Mouse (Mus musculus): ENCODE data around the gene Twf2. TPM values are rescaled to one million over a fixed set of nuclear protein-coding genes. Genes with fewer than 3 reads are reported as not detected.
"Not testable (repeated sequence)": the region's sequence is repeated elsewhere in the genome, so short reads cannot be mapped to it uniquely, and the experiment has no call there.

Gene Twf2
- polyA plus RNA-seq, 1 experiment from 2014 or later = 71.3 TPM

GRCm38 (mm10) chr9:106169006-106169405, 33.9 kb upstream of the Twf2 start:
- H3K4me1 ChIP-seq (replicated peaks) = peaks cover 31% of the 10 kb centered on the region
- not testable (repeated sequence) for H3K27ac ChIP-seq; H3K9me3 ChIP-seq; H3K36me3 ChIP-seq; H3K4me3 ChIP-seq; H3K27me3 ChIP-seq (ENCODE audit: insufficient read depth, poor library complexity, severe bottlenecking); DNase-seq (ENCODE audit: low spot score)
- 73% methylated on average over 1 of the region's 1 CpGs for WGBS

GRCm38 (mm10) chr9:106169917-106170316, 33.0 kb upstream of the Twf2 start:
- DNase-seq (ENCODE audit: low spot score) = no peak
- Histone ChIP-seq H3K27me3 (ENCODE audit: insufficient read depth, poor library complexity, severe bottlenecking) (no peaks in the 10 kb centered on the region), H3K36me3 (peaks cover 11% of the 10 kb centered on the region; the same call in 1 of the 2 replicates), H3K27ac (no peak overlapping the region), H3K4me3 (peak overlapping the region; percentile 83), H3K4me1 (replicated peaks) (peaks cover 39% of the 10 kb centered on the region), H3K9me3 (no peaks in the 10 kb centered on the region)
- WGBS = 39% methylated on average over 6 of the region's 6 CpGs

GRCm38 (mm10) chr9:106170556-106171345, 32.2 kb upstream of the Twf2 start, which contains the start of gene Wdr82:
Gene Wdr82, plus strand, starts transcription at chr9:106170928.
- under 1% methylated on average over 81 of the region's 81 CpGs for WGBS
- Histone ChIP-seq H3K4me3 (peak within 1 kb of the TSS; percentile 83), H3K9me3 (no peaks in the 10 kb centered on the region), H3K27ac (peak within 1 kb of the TSS; percentile 97), H3K4me1 (replicated peaks) (peaks cover 36% of the 10 kb centered on the region), H3K27me3 (ENCODE audit: insufficient read depth, poor library complexity, severe bottlenecking) (no peaks in the 10 kb centered on the region), H3K36me3 (peaks cover 11% of the 10 kb centered on the region; the same call in 1 of the 2 replicates)
- peak; percentile 94 for DNase-seq (ENCODE audit: low spot score)

- H3K9me3 ChIP-seq = no peaks in the 10 kb centered on the region
- H3K27me3 ChIP-seq (ENCODE audit: insufficient read depth, poor library complexity, severe bottlenecking) = no peaks in the 10 kb centered on the region
- H3K27ac ChIP-seq = peak overlapping the region; percentile 97
- H3K4me3 ChIP-seq = peak overlapping the region; percentile 83
- H3K36me3 ChIP-seq = peaks cover 19% of the 10 kb centered on the region
- DNase-seq (ENCODE audit: low spot score) = peak; percentile 58
- under 1% methylated on average over 30 of the region's 30 CpGs for WGBS
- H3K4me1 ChIP-seq (replicated peaks) = peaks cover 34% of the 10 kb centered on the region
Observed at GRCm38 (mm10) chr9:106171346-106172158, 31.4 kb upstream of the Twf2 start.

- Histone ChIP-seq H3K4me1 (replicated peaks) (peaks cover 34% of the 10 kb centered on the region), H3K4me3 (peak overlapping the region; percentile 83), H3K36me3 (peaks cover 29% of the 10 kb centered on the region), H3K27ac (no peak overlapping the region), H3K9me3 (no peaks in the 10 kb centered on the region), H3K27me3 (ENCODE audit: insufficient read depth, poor library complexity, severe bottlenecking) (no peaks in the 10 kb centered on the region)
- DNase-seq (ENCODE audit: low spot score) = no peak
- 69% methylated on average over 3 of the region's 3 CpGs for WGBS
Observed at GRCm38 (mm10) chr9:106172527-106172926, 30.4 kb upstream of the Twf2 start.

GRCm38 (mm10) chr9:106173363-106173762, 29.5 kb upstream of the Twf2 start:
- Histone ChIP-seq H3K9me3 (no peaks in the 10 kb centered on the region), H3K27me3 (ENCODE audit: insufficient read depth, poor library complexity, severe bottlenecking) (no peaks in the 10 kb centered on the region), H3K36me3 (peaks cover 37% of the 10 kb centered on the region), H3K4me1 (replicated peaks) (peaks cover 34% of the 10 kb centered on the region), H3K27ac (no peak overlapping the region), H3K4me3 (peak overlapping the region; percentile 83)
- WGBS = 84% methylated on average over 2 of the region's 2 CpGs
- DNase-seq (ENCODE audit: low spot score) = no peak

GRCm38 (mm10) chr9:106175552-106176200, 27.2 kb upstream of the Twf2 start:
- H3K9me3 ChIP-seq = no peaks in the 10 kb centered on the region
- no peak overlapping the region for H3K4me3 ChIP-seq
- peaks cover 60% of the 10 kb centered on the region for H3K36me3 ChIP-seq
- DNase-seq (ENCODE audit: low spot score) = no peak
- H3K4me1 ChIP-seq (replicated peaks) = peaks cover 26% of the 10 kb centered on the region
- no peaks in the 10 kb centered on the region for H3K27me3 ChIP-seq (ENCODE audit: insufficient read depth, poor library complexity, severe bottlenecking)
- no peak overlapping the region for H3K27ac ChIP-seq
- WGBS = 89% methylated on average over 3 of the region's 3 CpGs

- H3K36me3 ChIP-seq = peaks cover 71% of the 10 kb centered on the region
- H3K27me3 ChIP-seq (ENCODE audit: insufficient read depth, poor library complexity, severe bottlenecking) = no peaks in the 10 kb centered on the region
- no peak for DNase-seq (ENCODE audit: low spot score)
- no peak overlapping the region for H3K27ac ChIP-seq
- no peak overlapping the region for H3K4me3 ChIP-seq
- H3K4me1 ChIP-seq (replicated peaks) = peaks cover 26% of the 10 kb centered on the region
- 89% methylated on average over 5 of the region's 5 CpGs for WGBS
- no peaks in the 10 kb centered on the region for H3K9me3 ChIP-seq
Observed at GRCm38 (mm10) chr9:106176769-106177168, 26.1 kb upstream of the Twf2 start.

GRCm38 (mm10) chr9:106177799-106178198, 25.1 kb upstream of the Twf2 start:
- no peak for DNase-seq (ENCODE audit: low spot score)
- no peaks in the 10 kb centered on the region for H3K9me3 ChIP-seq
- WGBS = 91% methylated on average over 6 of the region's 6 CpGs
- no peaks in the 10 kb centered on the region for H3K27me3 ChIP-seq (ENCODE audit: insufficient read depth, poor library complexity, severe bottlenecking)
- H3K4me1 ChIP-seq (replicated peaks) = peaks cover 19% of the 10 kb centered on the region
- no peak overlapping the region for H3K4me3 ChIP-seq
- H3K36me3 ChIP-seq = peaks cover 81% of the 10 kb centered on the region
- no peak overlapping the region for H3K27ac ChIP-seq

- no peak overlapping the region for H3K27ac ChIP-seq
- H3K36me3 ChIP-seq = peaks cover 86% of the 10 kb centered on the region
- WGBS = 93% methylated on average over 2 of the region's 2 CpGs
- no peaks in the 10 kb centered on the region for H3K9me3 ChIP-seq
- no peaks in the 10 kb centered on the region for H3K27me3 ChIP-seq (ENCODE audit: insufficient read depth, poor library complexity, severe bottlenecking)
- peaks cover 4% of the 10 kb centered on the region; the same call in 1 of the 2 replicates for H3K4me1 ChIP-seq (replicated peaks)
- no peak overlapping the region for H3K4me3 ChIP-seq
- DNase-seq (ENCODE audit: low spot score) = no peak
Observed at GRCm38 (mm10) chr9:106179454-106179853, 23.5 kb upstream of the Twf2 start.

- H3K9me3 ChIP-seq = no peaks in the 10 kb centered on the region
- no peak overlapping the region for H3K27ac ChIP-seq
- DNase-seq (ENCODE audit: low spot score) = no peak
- 94% methylated on average over 3 of the region's 3 CpGs for WGBS
- H3K4me3 ChIP-seq = no peak overlapping the region
- no peaks in the 10 kb centered on the region for H3K4me1 ChIP-seq (replicated peaks)
- peaks cover 92% of the 10 kb centered on the region for H3K36me3 ChIP-seq
- H3K27me3 ChIP-seq (ENCODE audit: insufficient read depth, poor library complexity, severe bottlenecking) = no peaks in the 10 kb centered on the region
Observed at GRCm38 (mm10) chr9:106179964-106180363, 22.9 kb upstream of the Twf2 start.

- Histone ChIP-seq H3K4me1 (replicated peaks) (no peaks in the 10 kb centered on the region), H3K4me3 (no peak overlapping the region), H3K36me3 (peaks cover 100% of the 10 kb centered on the region), H3K27me3 (ENCODE audit: insufficient read depth, poor library complexity, severe bottlenecking) (no peaks in the 10 kb centered on the region), H3K27ac (no peak overlapping the region), H3K9me3 (no peaks in the 10 kb centered on the region)
- WGBS = 97% methylated on average over 4 of the region's 4 CpGs
- DNase-seq (ENCODE audit: low spot score) = no peak
Observed at GRCm38 (mm10) chr9:106182146-106182545, 20.8 kb upstream of the Twf2 start.

Measured in hindbrain, embryonic 10.5 days (tissue).